Mouse (Mus musculus) right cerebral cortex, adult 18-20 months (tissue): ENCODE measurements around the gene Cenpm.

Experiments
- DNase-seq: peaks from one replicate; pipeline ENCODE4 v3.0.0; 2022; ENCODE audit warnings: mixed read lengths

Gene Cenpm

DNA sequence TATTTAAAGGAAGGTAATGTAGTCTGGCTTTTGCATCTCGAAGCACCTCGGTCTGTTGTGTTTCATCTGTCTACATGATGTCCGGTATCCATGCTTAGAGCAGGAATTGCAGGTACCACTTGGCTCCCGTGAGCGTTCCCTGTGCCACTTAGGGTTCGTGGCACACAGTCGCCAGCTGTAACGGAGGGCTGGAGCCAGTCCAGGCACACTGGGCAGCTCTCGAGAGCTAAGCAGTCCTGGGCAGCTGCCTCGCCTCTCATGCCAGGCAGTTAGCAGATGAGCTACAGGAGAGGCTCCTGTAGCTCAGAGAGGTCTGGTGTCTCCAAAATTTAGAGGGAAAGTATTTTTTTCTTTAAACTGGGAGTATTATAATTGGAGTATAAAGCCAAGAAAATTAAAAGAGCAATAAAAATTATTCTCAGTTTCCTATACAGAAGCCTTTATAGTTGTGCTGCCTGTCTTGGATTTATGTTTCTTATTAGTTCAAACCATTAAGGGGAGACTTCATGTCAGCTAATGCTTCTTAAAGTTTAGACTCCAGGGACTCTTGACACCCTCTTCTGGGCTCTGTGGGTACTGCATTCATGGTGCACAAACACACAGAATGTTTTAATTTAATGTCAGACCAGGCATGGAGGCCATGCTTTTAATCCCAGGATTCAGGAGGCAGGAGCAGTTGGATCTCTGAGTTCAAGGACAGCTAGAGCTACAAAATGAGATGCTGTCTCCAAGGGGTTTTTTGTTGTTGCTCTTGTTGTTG lies 55.9 kb downstream of the Cenpm start:
- DNase-seq = no peak

DNA sequence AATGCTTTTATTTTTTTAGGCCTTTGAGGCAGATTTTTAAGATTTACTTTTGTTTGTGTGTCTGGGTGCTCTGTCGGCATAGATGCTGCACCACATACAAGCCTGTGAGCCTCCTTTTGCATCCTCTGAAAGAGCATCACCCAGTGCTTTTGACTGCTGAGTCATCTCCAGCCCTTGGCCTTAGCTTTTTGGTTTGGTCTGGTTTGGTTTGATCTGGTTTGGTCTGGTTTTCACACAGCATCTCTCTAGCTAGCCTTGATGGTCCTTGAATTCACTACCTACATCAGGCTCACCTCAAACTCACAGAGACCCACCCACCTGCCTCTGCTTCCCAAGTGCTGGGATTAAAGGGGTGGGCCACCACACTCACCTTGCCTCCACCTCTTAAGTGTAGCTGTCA lies 56.6 kb downstream of the Cenpm start:
- DNase-seq = no peak

DNA sequence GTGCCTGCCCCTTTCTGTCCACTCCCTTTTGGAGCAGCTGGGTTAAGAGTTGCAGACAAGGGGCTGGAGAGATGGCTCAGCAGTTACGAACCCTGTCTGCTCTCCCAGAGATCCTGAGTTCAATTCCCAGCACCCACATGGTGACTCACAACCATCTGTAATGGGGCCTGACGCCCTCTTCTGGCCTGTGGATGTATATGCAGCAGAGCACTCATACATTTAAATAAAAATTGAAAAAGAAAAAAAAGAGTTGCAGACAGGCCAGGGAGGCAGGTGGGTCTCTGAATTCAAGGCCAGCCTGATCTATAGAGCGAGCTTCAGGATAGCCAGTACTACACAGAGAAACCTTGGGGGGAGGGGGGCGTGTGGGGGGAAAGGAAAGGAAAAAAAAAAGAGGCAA lies 57.1 kb downstream of the Cenpm start:
- DNase-seq = no peak

DNA sequence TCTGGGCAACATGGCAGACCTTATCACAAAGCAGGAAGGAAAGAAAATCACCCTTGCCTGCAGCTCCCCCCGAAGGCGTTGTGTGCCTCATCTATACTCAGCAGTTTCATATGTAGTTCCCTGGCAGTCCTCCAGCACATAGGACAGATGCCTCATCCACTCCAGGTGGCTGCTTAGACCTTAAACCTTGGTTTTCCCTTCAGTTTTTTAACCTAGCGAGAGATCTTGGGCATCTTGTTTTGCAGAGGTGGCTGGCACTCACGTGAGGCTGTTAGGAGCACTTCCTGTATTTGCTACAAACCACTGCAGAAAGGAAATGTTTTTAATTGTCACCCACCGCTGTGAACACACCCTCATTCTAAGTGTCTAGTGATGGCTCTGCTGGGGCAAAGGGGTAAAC lies 57.6 kb downstream of the Cenpm start:
- DNase-seq = no peak

DNA sequence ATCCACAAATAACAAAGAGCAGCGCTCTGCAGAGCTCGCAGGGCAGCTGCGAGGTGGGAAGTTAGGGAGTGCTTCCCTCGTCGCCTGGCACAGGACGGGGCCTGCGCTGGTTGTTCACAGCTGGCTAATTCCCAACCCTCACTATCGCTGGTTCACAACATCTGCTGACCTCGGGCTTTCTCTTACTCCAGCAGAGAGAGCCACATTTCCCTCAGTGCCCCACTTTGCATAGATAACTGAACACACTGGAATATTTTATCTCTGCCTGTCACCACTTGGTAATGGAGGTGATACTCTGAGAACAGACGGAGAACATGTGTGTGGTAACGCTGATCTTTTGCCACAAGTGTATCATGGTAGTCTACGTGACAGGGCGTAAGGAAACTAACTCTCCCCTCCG lies 58.4 kb downstream of the Cenpm start:
- DNase-seq = no peak

DNA sequence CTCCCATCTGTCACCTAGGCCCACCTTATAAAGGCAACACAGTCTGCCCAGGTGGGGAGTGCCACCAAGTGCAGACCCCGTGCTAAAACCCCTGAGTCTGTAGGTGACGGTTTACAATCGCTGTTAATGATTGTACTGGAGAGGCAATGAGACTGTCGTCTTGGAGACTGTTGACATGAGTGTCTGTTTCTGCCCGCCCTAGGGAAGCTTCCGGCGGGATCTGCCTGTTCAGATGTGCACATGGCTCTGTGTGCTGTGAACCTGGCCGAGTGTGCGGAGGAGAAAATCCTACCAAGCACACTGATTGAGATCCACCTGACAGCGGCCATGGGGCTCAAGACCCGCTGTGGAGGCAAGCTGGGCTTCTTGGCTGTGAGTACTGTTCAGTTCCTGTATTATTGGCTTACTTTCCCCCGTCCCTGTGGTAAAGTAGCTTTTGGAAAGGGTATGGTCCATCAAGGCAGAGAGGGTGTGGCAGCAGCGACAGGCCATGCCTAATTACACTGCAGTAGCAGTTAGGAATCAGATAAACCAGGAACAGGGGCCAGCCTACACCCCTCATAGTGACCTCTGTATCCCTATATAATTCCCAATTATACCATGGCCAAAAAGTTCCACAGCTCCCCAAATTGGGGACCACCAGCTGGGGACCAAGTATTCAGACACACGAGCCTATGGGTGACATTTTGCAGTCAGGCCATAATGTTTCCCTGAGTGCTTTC lies 59.3 kb downstream of the Cenpm start:
- no peak for DNase-seq

DNA sequence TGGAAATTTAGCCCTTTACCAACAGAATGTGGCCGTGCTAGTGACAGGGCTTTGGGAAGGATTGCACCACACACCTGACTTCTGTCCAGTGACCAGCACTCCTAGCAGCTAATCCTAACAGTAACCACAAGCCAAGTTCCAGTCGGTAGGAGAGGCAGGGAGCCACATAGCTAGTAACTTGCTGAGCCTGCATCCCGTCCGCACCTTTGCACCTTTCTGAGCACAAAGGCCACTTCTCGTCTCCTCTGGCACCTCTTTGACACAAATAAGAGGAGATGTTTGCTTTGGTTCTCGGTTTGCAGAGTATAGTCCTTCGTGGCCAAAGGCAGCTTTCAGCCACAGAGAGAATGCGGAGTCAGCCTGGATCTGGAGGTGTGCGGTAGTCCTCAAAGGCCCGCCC lies 59.9 kb downstream of the Cenpm start:
- DNase-seq = no peak

DNA sequence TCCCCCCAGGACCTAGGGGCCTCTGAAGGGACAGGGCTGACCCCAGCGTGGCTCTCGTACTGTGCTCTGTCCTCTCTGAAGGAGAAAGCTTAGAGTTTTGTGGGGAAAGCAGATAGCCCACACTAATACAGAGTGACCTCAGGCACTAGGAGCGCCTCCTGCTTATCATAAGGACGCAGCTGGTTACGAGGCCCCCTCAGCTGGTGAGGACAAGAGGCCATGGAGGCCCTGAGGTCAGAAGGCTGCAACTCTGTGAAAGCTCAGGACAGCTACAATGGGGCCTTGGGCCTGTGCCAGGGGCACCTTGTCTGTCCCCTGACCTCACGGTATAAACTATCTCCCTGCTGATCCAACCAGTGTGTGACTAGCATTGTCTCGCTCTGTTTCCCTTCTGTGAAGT lies 60.4 kb downstream of the Cenpm start:
- DNase-seq = no peak
